In genomic region chr3:100482971-100483610, GRCm38 (mm10) we compare ENCODE assay signal across 13 mouse cellular contexts. TPM values are rescaled to one million over a fixed set of nuclear protein-coding genes. Genes with fewer than 3 reads are reported as not detected.
DNase-seq lines count a peak whose midpoint lies in the region; ATAC-seq and TF ChIP-seq lines count a peak whose summit lies in the region.
"Had no signal": no experiment of that assay in that cellular context is flagged by ENCODE, and none has a peak within 500 bp of the region (broad histone marks: within the 10 kb centered on the region; RNA-seq: fewer than 3 reads in every experiment).

No protein-coding gene starts in this region.

- DNase-seq in heart, embryonic 10.5 days (ENCODE audit: low spot score), result peak; percentile 88
- no peak for DNase-seq in heart, postnatal 14 days
- no peak for DNase-seq in urinary bladder, postnatal 4 days (ENCODE audit: low spot score in 2 of 2)
- no peak for DNase-seq in embryo, embryonic 11 days
- no peak for DNase-seq in hindbrain, postnatal 0 days (ENCODE audit: low spot score)
- DNase-seq: cerebellum, postnatal 14 days; forebrain, postnatal 0 days; kidney, postnatal 10 days had no signal

- H3K9ac ChIP-seq in hindbrain, postnatal 0 days (replicated peaks; ENCODE audit: low read length), result no peak overlapping the region
- H3K9ac ChIP-seq: embryonic facial prominence, embryonic 13.5 days; forebrain, postnatal 0 days; midbrain, embryonic 12.5 days had no signal

- intact Hi-C loops in heart, postnatal 14 days (cut with DNase I), result loop anchor here (10.0 kb wide), 1 partner anchor 298 kb away; no protein-coding TSS in a partner anchor

- WGBS in heart, embryonic 10.5 days, result 62% methylated on average over 5 of the region's 5 CpGs
- WGBS in hindbrain, postnatal 0 days, result 91% methylated on average over 5 of the region's 5 CpGs

- no peak overlapping the region for H3K4me2 ChIP-seq in hindbrain, postnatal 0 days (ENCODE audit: low read depth, low read length)
- H3K4me2 ChIP-seq: embryonic facial prominence, embryonic 13.5 days; midbrain, embryonic 12.5 days had no signal

- TF ChIP-seq CTCF in hindbrain, postnatal 0 days (IDR thresholded peaks at IDR 0.05; ENCODE audit: low read depth), result no peak

- H3K36me3 ChIP-seq in heart, embryonic 10.5 days, result no peaks in the 10 kb centered on the region
- H3K36me3 ChIP-seq in erythroblast, embryonic 14.5 days (ENCODE audit: control insufficient read depth), result peaks cover 88% of the 10 kb centered on the region
- H3K36me3 ChIP-seq in hindbrain, postnatal 0 days (ENCODE audit: insufficient read depth, low read length), result no peaks in the 10 kb centered on the region
- H3K36me3 ChIP-seq: embryonic facial prominence, embryonic 13.5 days; midbrain, embryonic 12.5 days had no signal

- H3K4me3 ChIP-seq in heart, embryonic 10.5 days, result no peak overlapping the region
- H3K4me3 ChIP-seq in erythroblast, embryonic 14.5 days (replicated peaks), result peak overlapping the region; percentile 99
- no peak overlapping the region for H3K4me3 ChIP-seq in hindbrain, postnatal 0 days (ENCODE audit: low read length)
- H3K4me3 ChIP-seq: embryonic facial prominence, embryonic 13.5 days; midbrain, embryonic 12.5 days had no signal

- ATAC-seq in CD4-positive, CD25-positive, alpha-beta regulatory T cell, adult 4 months, result peak; percentile 3
- ATAC-seq in megakaryocyte, adult 5-6 weeks (ENCODE audit: poor library complexity, severe bottlenecking), result 0 out of 2 replicates have a peak, but pooled peaks have one; percentile 22
- no peak for ATAC-seq in hindbrain, postnatal 0 days
- ATAC-seq: forebrain, postnatal 0 days had no signal

- no peak overlapping the region for H3K27ac ChIP-seq in heart, embryonic 10.5 days
- H3K27ac ChIP-seq in hindbrain, postnatal 0 days, result no peak overlapping the region
- H3K27ac ChIP-seq: embryonic facial prominence, embryonic 13.5 days; midbrain, embryonic 12.5 days had no signal

- H3K9me3 ChIP-seq in heart, embryonic 10.5 days, result no peaks in the 10 kb centered on the region
- no peaks in the 10 kb centered on the region for H3K9me3 ChIP-seq in erythroblast, embryonic 14.5 days (ENCODE audit: control insufficient read depth, low read length)
- H3K9me3 ChIP-seq in hindbrain, postnatal 0 days (ENCODE audit: low read length), result no peaks in the 10 kb centered on the region
- H3K9me3 ChIP-seq: embryonic facial prominence, embryonic 13.5 days; midbrain, embryonic 12.5 days had no signal

- peaks cover 34% of the 10 kb centered on the region for H3K27me3 ChIP-seq in heart, embryonic 10.5 days (ENCODE audit: insufficient read depth, poor library complexity, severe bottlenecking)
- H3K27me3 ChIP-seq in erythroblast, embryonic 14.5 days (ENCODE audit: control insufficient read depth), result peaks cover 9% of the 10 kb centered on the region; the same call in 1 of the 2 replicates
- peaks cover 10% of the 10 kb centered on the region; the same call in 1 of the 2 replicates for H3K27me3 ChIP-seq in hindbrain, postnatal 0 days (ENCODE audit: insufficient read depth, low read length)

- H3K4me1 ChIP-seq in heart, embryonic 10.5 days, result peaks cover 24% of the 10 kb centered on the region
- peaks cover 96% of the 10 kb centered on the region for H3K4me1 ChIP-seq in erythroblast, embryonic 14.5 days (ENCODE audit: control insufficient read depth)
- peaks cover 2% of the 10 kb centered on the region; the same call in 1 of the 2 replicates for H3K4me1 ChIP-seq in hindbrain, postnatal 0 days (ENCODE audit: insufficient read depth, low read length)

RNA-seq across cellular contexts. Expression of gene Tent5c, which starts 6.0 kb away (rescaled TPM):
- 4.1 and 5.0 TPM in 2 replicates for polyA plus RNA-seq in heart, embryonic 10.5 days (2016; fragmentation: Nextera tagmentation; extraction: Ambion mirVana)
- 100 to 1,000 TPM in 1 of 2 experiments, 10 to 100 TPM in 1; 87.7 to 105 TPM for total RNA-seq in heart, postnatal 14 days (2021)
- polyA plus RNA-seq in CD4-positive, CD25-positive, alpha-beta regulatory T cell, adult 4 months (2017; shearing (Covaris generic)), result 10 to 100 TPM; 37.6 to 47.6 TPM
- polyA plus RNA-seq in erythroblast, embryonic 14.5 days (2012), result 7.2 and 9.3 TPM in 2 replicates
- 1.1 and 1.8 TPM in 2 replicates for total RNA-seq in megakaryocyte, adult 5-6 weeks (2015)
- total RNA-seq in megakaryocyte, adult 5-6 weeks (2017), result 2.2 and 3.9 TPM in 2 replicates
- total RNA-seq in hindbrain, postnatal 0 days (2014; rRNA removed), result 2.9 and 3.7 TPM in 2 replicates
- polyA plus RNA-seq in hindbrain, postnatal 0 days (2015; fragmentation: Nextera tagmentation; extraction: Ambion mirVana), result 1.1 and 1.2 TPM in 2 replicates
